Mouse (Mus musculus) midbrain, embryonic 11.5 days (tissue): ENCODE data around the gene Nxt1. TPM values are rescaled to one million over a fixed set of nuclear protein-coding genes. Genes with fewer than 3 reads are reported as not detected.

Experiments used
- ATAC-seq: fragments of 200-750 bp; cut with Nextera tagmentation; 2 replicates; pipeline ENCODE4 v1.8.0; 2017; ENCODE audit warnings: moderate TSS enrichment, moderate library complexity; ENCODE audit not compliant: low FRiP score
- DNase-seq: peaks from one replicate; pipeline ENCODE4 v3.0.0; 2015; ENCODE audit warnings: low spot score; ENCODE audit errors: missing footprints
- H3K27ac ChIP-seq: fragments of 300-500 bp; sonication (generic); 2 replicates; pipeline ENCODE4 v1.5.1; 2014; ENCODE audit warnings: low read depth, low read length
- H3K27me3 ChIP-seq: fragments of 300-500 bp; sonication (generic); 2 replicates; pipeline ENCODE4 v1.6.1; 2014; ENCODE audit warnings: mild to moderate bottlenecking, low read length, moderate library complexity, mixed read lengths; ENCODE audit not compliant: control insufficient read depth, insufficient read depth
- H3K36me3 ChIP-seq: fragments of 300-500 bp; sonication (generic); 2 replicates; pipeline ENCODE4 v1.6.1; 2014; ENCODE audit warnings: mild to moderate bottlenecking, low read length, moderate library complexity, mixed read lengths; ENCODE audit not compliant: control insufficient read depth, insufficient read depth
- H3K4me1 ChIP-seq: fragments of 300-500 bp; sonication (generic); 2 replicates; pipeline ENCODE4 v1.6.1; 2014; ENCODE audit warnings: low read length; ENCODE audit not compliant: control insufficient read depth, insufficient read depth
- H3K4me2 ChIP-seq: fragments of 300-500 bp; sonication (generic); 2 replicates; pipeline ENCODE4 v1.6.1; 2014; ENCODE audit warnings: mild to moderate bottlenecking, moderate library complexity
- H3K4me3 ChIP-seq: fragments of 300-500 bp; sonication (generic); 2 replicates; pipeline ENCODE4 v1.5.1; 2014; ENCODE audit warnings: low read depth, low read length
- H3K9ac ChIP-seq: fragments of 300-500 bp; sonication (generic); 2 replicates; pipeline ENCODE4 v1.6.1; 2014; ENCODE audit warnings: low read length
- H3K9me3 ChIP-seq: fragments of 300-500 bp; sonication (generic); 2 replicates; pipeline ENCODE4 v1.6.1; 2016; ENCODE audit warnings: low read length; ENCODE audit not compliant: control insufficient read depth
- WGBS: fragments of 180-500 bp; shearing (Covaris S2); extraction: QIAGEN DNeasy Blood & Tissue Kit; methylation state at CpG from one replicate; pipeline ENCODE4 v1.1.7; 2014; 5-methylcytosine and 5-hydroxymethylcytosine counted together
- polyA plus RNA-seq: library from polyadenylated mRNA; unstranded; fragments of >200 nt; fragmentation: Nextera tagmentation; extraction: Ambion mirVana; gene quantifications from 2 replicates; pipeline ENCODE4 v1.2.1, GENCODE M21; 2014

Nxt1 gene
- polyA plus RNA-seq, 1 experiment from 2014 or later, result 133 TPM

DNA sequence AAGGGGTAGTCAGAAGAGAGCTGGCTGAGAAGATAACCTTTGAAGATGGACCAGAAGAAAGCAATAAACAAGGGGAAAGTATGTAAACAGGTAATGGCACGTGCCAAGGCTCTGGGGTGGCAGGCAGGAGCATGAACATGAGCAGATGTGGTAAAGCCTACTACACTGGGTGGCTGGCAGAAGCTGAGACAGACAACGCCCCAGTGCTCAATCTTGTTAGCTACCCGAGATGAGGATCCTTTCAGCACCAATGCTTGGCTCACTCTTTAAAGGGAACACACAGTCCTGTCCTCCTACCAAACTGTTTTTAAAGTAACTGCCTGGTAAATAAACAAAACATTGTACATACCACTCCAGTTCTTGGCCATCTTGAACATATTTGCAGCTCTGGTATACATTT lies 39.9 kb downstream of the Nxt1 start:
- ATAC-seq (no peak), DNase-seq (no peak)
- no peak overlapping the region for H3K9ac ChIP-seq
- no peak overlapping the region for H3K27ac ChIP-seq
- H3K4me3 ChIP-seq, result no peak overlapping the region
- 82% methylated on average over 3 of the region's 3 CpGs for WGBS
- H3K9me3 ChIP-seq, result no peaks in the 10 kb centered on the region
- H3K4me1 ChIP-seq, result no peaks in the 10 kb centered on the region
- H3K36me3 ChIP-seq, result 0 out of 2 replicates have a peak, but pooled peaks cover 2% of the 10 kb centered on the region
- H3K4me2 ChIP-seq, result no peak overlapping the region
- no peaks in the 10 kb centered on the region for H3K27me3 ChIP-seq

DNA sequence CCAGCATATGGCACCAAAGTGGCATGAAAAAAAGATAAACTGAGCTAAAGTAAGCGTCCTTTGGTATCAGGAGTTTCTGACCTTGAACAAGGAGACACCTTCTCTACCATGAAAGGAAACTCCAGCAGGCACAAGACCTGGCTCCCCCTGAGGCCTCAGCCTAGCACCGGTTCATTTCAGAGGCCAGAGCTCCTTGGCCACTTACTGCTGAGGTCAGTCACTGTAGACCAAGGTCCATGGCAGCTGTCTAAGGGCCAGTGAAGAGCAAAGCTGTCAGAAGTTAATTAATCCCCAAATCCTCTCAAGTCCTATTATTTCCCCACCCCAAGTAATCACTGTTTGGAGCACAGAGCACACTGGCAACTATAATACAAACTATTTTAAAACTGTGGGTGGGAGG lies 44.7 kb downstream of the Nxt1 start:
- ATAC-seq, result no peak
- no peak overlapping the region for H3K27ac ChIP-seq
- no peaks in the 10 kb centered on the region for H3K4me1 ChIP-seq
- DNase-seq, result peak; percentile 33
- WGBS, result 62% methylated on average over 2 of the region's 2 CpGs
- no peak overlapping the region for H3K4me3 ChIP-seq
- H3K9me3 ChIP-seq, result no peaks in the 10 kb centered on the region
- no peaks in the 10 kb centered on the region for H3K27me3 ChIP-seq
- H3K4me2 ChIP-seq, result no peak overlapping the region
- no peaks in the 10 kb centered on the region for H3K36me3 ChIP-seq
- H3K9ac ChIP-seq, result no peak overlapping the region

DNA sequence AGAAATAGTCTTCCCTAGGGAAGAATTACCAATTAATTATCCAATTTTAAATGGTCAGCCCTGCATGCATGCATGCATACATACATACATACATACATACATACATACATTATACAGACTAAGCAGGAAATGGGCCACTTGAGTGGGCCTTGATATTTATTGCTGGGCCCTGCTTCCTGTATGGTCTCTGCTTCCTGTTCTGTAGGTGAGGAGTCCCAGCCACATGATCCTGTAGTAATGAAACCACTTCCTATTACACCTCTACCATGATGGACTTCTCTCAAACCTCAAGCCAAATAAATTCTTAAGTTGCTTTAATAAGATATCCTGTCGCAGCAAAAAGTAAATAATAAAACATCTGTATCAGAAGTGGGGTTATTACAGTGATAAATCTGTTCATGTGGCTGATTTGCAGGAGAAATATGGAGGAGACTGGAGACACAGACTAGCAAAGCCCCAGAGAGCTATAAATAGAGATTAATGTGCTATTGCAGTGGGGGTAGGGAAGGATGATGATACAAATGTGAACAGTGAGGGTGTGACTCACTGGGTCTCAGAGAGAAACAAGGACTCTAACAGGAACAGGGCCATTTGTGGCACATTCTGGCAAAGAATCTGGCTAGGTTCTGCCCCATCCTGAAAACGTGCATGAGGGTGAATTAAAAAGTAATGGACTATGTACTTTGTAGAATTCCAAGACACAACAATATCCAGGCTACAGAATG lies 47.0 kb downstream of the Nxt1 start:
- DNase-seq (no peak), ATAC-seq (no peak)
- Histone ChIP-seq H3K27me3 (no peaks in the 10 kb centered on the region), H3K27ac (no peak overlapping the region), H3K9ac (no peak overlapping the region), H3K4me2 (no peak overlapping the region), H3K36me3 (no peaks in the 10 kb centered on the region), H3K4me3 (no peak overlapping the region), H3K4me1 (no peaks in the 10 kb centered on the region), H3K9me3 (no peaks in the 10 kb centered on the region)
- 82% methylated on average over 2 of the region's 2 CpGs for WGBS

Other genes starting within 250 kb of the Nxt1 start
- 5.9 and 7.3 TPM in 2 replicates for gene Cd93, start 229.0 kb upstream of the Nxt1 start, polyA plus RNA-seq
- gene Gzf1, start 8.4 kb downstream of the Nxt1 start, polyA plus RNA-seq, result 27.5 and 29.1 TPM in 2 replicates
- 17.1 and 23.6 TPM in 2 replicates for gene Napb, start 59.9 kb downstream of the Nxt1 start, polyA plus RNA-seq
- not detected in 2 replicates for gene Cstl1, start 77.8 kb downstream of the Nxt1 start, polyA plus RNA-seq
- not detected in 2 replicates for gene Cst11, start 98.9 kb downstream of the Nxt1 start, polyA plus RNA-seq
- gene 8030411F24Rik, start 109.4 kb downstream of the Nxt1 start, polyA plus RNA-seq, result not detected in 2 replicates
- not detected in 2 replicates for gene Cst12, start 116.8 kb downstream of the Nxt1 start, polyA plus RNA-seq
- not detected in 2 replicates for gene Cst8, start 126.2 kb downstream of the Nxt1 start, polyA plus RNA-seq
- not detected in 2 replicates for gene Cst13, start 147.5 kb downstream of the Nxt1 start, polyA plus RNA-seq
- gene Cst9, start 162.5 kb downstream of the Nxt1 start, polyA plus RNA-seq, result not detected in 2 replicates
- gene 9230104L09Rik, start 192.4 kb downstream of the Nxt1 start, polyA plus RNA-seq, result not detected in 2 replicates
- 341 and 346 TPM in 2 replicates for gene Cst3, start 203.1 kb downstream of the Nxt1 start, polyA plus RNA-seq